Mouse (Mus musculus) small intestine, adult 2 months (tissue): ENCODE measurements around the gene Poln.

Source experiments
- CTCF ChIP-seq: fragments of 200-500 bp; IDR thresholded peaks from 2 replicates; pipeline ENCODE4 v1.5.1; 2012; ENCODE audit warnings: low read depth, mild to moderate bottlenecking, control low read depth, inconsistent platforms, low read length, moderate library complexity, mixed read lengths; ENCODE audit not compliant: insufficient replicate concordance, insufficient read length; ENCODE audit errors: extremely low read depth
- POLR2A ChIP-seq: fragments of 200-500 bp; IDR thresholded peaks from 2 replicates; pipeline ENCODE4 v1.6.1; 2012; ENCODE audit warnings: low read depth, mild to moderate bottlenecking, control low read depth, inconsistent platforms, low read length, moderate library complexity

DNA sequence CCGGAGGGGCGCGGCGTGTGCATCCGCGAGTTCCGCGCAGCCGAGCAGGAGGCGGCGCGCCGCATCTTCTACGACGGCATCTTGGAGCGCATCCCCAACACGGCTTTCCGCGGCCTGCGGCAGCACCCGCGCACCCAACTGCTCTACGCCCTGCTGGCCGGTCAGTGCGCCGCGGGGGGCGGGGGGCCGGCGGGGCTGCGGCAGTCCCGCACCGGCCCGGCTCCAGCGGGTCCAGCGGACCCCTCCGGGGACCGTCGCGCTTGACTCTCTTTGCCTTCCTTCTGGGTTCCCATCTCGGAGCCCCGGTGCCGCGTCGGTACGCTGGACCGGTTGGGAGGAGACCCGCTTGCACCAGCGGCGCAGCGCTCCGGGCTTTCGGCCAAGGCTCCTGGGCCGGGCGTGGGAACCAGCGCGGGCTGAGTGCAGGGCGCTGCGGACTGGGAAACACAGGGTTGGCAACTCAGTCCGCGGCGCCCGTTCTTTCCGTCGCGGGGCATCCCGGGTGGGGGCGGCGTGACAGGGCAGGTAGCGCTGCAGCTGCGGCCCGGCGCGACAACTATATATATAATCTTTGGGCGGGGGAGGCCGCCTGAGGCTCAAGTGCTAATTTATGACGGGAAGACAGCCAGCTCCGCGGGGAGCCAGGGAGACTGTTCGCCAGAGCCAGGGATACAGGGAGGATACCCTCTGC is 172.1 kb downstream of the Poln start:
- TF ChIP-seq CTCF (no peak), POLR2A (no peak)
